Mouse (Mus musculus): ENCODE results near the gene Krtap19-2. TPM values are rescaled to one million over a fixed set of nuclear protein-coding genes. Genes with fewer than 3 reads are reported as not detected.
A peak's percentile ranks its signal among the peaks of the same experiment; 100 is the strongest.

Gene Krtap19-2
- total RNA-seq, 2 experiments from 2014 or later: not detected

GRCm38 (mm10) chr16:88823736-88824135 is 50.3 kb downstream of the Krtap19-2 start:
- Histone ChIP-seq H3K27ac (no peak overlapping the region), H3K4me3 (no peak overlapping the region)
- intact Hi-C loops (cut with DNase I): loop anchor here (10.0 kb wide), 1 partner anchor 449 kb away; no protein-coding TSS in a partner anchor
- no peak for DNase-seq (ENCODE audit: extremely low spot score in 1 of 2, low spot score in 2 of 2)
- TF ChIP-seq CTCF (IDR thresholded peaks at IDR 0.05): peak; percentile 61

Other genes with a start within 250 kb of the Krtap19-2 start
- gene 2310079G19Rik, start 246.6 kb downstream of the Krtap19-2 start, total RNA-seq (2021): not detected
- not detected for gene Krtap26-1, start 226.5 kb downstream of the Krtap19-2 start, total RNA-seq (2021)
- not detected for gene Krtap27-1, start 202.6 kb downstream of the Krtap19-2 start, total RNA-seq (2021)
- not detected for gene 2310061N02Rik, start 166.3 kb downstream of the Krtap19-2 start, total RNA-seq (2021)
- not detected for gene Krtap13-1, start 145.4 kb downstream of the Krtap19-2 start, total RNA-seq (2021)
- gene Krtap13, start 122.6 kb downstream of the Krtap19-2 start, total RNA-seq (2021): not detected
- not detected for gene 2310034C09Rik, start 115.4 kb downstream of the Krtap19-2 start, total RNA-seq (2021)
- not detected for gene 2310057N15Rik, start 100.1 kb downstream of the Krtap19-2 start, total RNA-seq (2021)
- gene Gm5965, start 96.4 kb downstream of the Krtap19-2 start, total RNA-seq (2021): not detected
- not detected for gene Gm20741, start 62.0 kb downstream of the Krtap19-2 start, total RNA-seq (2021)
- not detected for gene Krtap15, start 54.1 kb downstream of the Krtap19-2 start, total RNA-seq (2021)
- gene Krtap14, start 48.1 kb downstream of the Krtap19-2 start, total RNA-seq (2021): not detected
- gene Krtap19-1, start 4.9 kb downstream of the Krtap19-2 start, total RNA-seq (2021): not detected
- gene Krtap19-3, start 3.8 kb upstream of the Krtap19-2 start, total RNA-seq (2021): not detected
- not detected for gene Krtap19-4, start 10.8 kb upstream of the Krtap19-2 start, total RNA-seq (2021)
- not detected for gene Krtap19-5, start 22.2 kb upstream of the Krtap19-2 start, total RNA-seq (2021)
- not detected for gene Krtap19-9b, start 58.0 kb upstream of the Krtap19-2 start, total RNA-seq (2021)
- not detected for gene Krtap16-3, start 88.6 kb upstream of the Krtap19-2 start, total RNA-seq (2021)
- gene Krtap22-2, start 136.5 kb upstream of the Krtap19-2 start, total RNA-seq (2021): not detected
- not detected for gene Gm10229, start 141.0 kb upstream of the Krtap19-2 start, total RNA-seq (2021)
- not detected for gene Krtap6-1, start 157.4 kb upstream of the Krtap19-2 start, total RNA-seq (2021)
- gene Gm10228, start 167.2 kb upstream of the Krtap19-2 start, total RNA-seq (2021): not detected
- gene Krtap6-5, start 173.6 kb upstream of the Krtap19-2 start, total RNA-seq (2021): not detected
- gene 1110025L11Rik, start 189.7 kb upstream of the Krtap19-2 start, total RNA-seq (2021): not detected
- not detected for gene Krtap6-3, start 209.7 kb upstream of the Krtap19-2 start, total RNA-seq (2021)

All from left cerebral cortex, adult 2 months (tissue).